Mouse (Mus musculus) right cerebral cortex, adult 18-20 months (tissue): ENCODE data around the gene Lrch1.

Source experiments
- DNase-seq: peaks from one replicate; pipeline ENCODE4 v3.0.0; 2022; ENCODE audit warnings: mixed read lengths

Gene Lrch1

DNA sequence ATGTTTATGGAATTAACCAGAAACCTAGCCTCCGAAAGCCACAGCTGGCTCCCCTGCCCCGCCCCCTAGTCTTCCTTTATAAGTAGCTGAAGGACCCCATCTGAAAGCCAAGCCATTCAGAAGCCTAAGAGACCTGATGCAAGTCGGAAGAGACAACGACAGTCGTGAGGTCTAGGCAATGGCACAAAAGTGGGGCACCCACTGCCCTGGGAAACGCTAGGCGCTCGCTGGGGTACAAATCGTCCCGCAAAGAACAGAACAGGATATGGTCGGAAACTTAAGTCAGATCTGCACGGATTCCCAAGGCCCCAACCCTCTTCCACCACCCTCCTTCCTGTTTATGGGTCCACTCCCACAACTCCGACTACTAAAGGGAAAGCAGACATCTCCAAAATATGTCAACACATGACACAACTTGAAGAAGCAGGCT lies 1.3 kb downstream of the Lrch1 start:
- no peak for DNase-seq

DNA sequence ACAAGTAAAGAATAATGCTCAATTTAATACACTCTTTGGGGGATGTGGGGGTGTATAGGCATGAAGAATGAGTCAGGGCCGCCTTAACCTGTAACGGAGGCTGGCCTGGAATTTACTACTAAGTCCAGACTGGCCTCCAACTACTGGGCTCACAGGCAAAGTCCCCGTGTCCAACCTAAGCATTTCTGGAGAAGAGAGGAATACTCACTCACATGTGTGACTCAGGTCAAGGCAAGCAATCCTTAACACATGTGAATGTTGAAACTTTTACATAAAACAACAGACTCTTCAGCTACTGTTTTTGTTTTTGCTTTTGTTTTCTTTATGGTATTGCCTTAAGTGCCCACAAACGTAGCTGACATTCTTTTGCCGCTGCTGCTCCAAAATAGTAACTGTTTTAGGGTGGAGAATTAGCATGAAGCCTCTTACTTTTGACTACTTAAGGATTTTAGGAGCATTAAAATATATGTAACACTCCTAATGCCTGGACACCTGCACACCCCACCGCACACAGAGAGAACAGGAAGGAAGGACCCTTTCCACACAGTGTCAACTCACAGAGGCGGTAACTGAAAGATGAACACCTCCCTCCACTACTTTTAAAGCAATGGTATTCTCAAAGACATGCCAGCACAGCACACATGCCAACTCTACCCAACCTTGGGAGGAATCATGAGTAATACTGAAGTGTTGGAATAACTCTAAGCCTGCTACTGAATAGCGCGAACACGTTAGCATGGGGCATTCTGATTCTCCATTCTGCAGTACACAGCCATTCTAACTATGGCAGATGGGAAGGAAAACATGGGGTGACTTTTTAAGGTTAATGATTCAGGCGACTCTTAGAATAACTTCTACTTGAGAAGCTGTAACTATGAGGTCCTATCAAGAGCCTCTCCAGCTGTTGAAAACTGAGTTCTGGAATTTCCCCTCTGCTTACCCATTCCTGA lies 2.1 kb downstream of the Lrch1 start:
- peak; percentile 14 for DNase-seq

DNA sequence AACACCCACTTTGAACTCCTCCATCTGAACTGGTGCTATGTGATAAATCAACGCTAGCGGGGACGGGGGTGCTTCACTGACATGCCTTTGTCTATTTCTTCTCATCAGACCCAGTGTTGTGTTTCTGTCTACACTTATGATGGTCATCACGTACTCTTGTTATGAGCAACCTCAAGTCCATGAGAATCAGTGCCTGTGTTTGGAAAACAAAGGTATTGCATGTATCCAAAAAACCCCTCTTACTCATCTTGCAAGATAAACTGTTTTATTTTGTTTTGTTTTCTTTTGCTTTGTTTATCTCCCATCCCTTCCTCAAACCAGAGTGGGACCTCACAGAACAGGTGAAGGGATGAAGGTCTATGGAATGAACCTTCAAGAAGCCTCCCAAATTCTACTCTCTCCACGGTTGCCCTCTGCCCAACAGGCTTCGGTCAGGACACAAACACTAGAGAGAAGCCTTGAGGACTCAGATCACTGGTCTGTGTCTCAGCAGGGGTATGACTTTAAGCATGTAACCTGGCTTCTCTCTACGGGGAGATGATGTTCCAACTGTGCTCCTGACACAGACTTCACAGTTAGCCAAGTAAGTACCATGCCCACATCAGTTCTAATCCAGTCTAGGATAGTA lies 3.4 kb downstream of the Lrch1 start:
- no peak for DNase-seq

DNA sequence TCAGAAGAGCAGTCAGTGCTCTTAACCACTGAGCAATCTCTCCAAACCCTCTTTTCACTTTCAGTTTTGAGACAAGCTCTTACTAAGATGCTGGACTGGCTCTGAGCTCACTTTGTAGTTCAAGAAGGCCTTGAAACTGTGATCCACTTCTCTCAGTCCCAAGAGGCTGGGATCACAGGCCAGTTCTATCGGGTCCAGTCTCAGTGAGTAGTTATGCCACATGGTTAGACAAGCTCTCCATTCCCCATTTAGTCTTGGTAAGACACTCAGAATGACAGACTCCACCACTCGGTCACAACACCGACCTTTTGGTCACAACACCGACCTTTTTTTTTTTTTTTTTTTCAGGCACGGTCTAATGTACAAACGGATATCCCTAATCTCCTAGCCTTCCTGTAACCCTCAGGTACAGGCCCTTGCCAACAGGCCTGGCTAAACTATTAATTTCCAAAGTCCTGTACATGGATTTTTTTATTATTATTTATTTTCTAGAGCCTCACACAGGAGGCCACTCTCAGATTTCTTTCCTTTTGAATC lies 4.0 kb downstream of the Lrch1 start:
- no peak for DNase-seq

DNA sequence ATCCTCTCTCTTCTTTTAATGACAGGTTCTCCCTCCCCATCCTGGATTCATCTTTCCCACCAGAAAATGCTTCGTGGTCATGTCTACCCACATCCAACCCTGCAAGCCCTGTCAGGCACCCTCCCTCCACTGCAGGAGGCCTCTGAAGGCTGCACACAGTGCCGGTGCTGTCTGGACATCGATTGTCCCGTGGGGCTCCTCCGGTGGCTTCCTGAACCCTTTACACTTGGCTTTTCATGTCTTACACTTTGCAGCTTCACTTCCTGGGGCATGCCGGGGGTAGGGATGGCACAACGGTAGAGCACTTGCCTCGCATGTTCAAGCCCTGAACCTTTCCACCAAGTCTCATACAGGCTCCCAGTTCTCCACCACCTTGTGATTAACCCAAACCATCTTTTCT lies 4.7 kb downstream of the Lrch1 start:
- no peak for DNase-seq

DNA sequence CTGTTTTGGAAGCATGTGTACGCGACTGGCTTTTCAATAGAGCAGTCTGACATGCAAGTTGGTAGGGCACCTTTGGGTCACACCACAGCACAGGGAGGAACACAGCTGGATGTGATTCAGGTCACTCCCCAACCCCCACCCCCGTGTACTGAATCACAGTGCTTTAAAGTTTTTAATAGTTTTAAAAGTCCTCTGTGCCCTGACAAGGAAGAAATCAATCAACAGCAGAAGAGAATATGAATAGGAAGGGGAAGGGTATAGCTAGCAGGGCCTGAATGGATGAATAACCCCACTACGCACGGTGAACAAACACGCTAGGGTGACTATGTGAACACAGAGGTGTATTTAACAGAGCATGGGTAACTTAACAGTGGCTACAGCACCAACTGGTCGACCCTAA lies 6.1 kb downstream of the Lrch1 start:
- DNase-seq = no peak

DNA sequence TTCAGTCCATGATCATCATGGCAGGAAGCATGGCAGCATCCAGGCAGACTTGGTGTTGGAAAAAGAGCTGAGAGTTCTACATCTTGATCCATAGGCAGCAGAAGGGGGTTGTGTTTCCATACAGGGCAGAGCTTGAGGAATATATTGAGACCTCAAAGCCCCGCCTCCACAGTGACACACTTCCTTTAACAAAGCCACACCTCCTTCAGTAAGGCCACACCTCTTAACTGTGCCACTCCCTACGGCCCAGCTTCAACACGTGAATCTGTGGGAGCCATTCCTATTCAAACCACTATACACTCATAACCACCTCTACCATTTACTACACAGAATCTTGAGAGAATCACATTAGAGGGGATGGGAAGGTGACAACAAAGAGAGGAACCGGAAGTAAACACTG lies 6.9 kb downstream of the Lrch1 start:
- no peak for DNase-seq

DNA sequence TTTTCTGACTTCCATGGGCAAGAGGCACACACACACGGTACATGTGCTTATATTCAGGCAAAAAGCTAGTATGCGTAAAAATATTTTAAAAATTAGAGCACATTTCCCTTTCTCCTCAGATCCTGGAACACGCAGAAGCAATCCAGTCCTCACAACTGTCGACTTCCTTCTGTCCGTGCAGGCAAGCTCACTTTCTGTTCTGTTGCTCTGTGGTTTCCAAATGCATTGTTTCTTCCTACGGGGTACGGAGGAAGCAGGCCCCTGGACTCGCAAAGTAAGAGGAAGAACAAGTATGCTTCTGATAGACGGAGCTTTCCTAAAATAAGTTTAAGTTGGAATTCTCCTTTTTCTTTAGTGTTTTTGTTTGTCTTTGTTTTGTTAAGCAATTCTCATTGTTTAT lies 8.3 kb downstream of the Lrch1 start:
- no peak for DNase-seq

DNA sequence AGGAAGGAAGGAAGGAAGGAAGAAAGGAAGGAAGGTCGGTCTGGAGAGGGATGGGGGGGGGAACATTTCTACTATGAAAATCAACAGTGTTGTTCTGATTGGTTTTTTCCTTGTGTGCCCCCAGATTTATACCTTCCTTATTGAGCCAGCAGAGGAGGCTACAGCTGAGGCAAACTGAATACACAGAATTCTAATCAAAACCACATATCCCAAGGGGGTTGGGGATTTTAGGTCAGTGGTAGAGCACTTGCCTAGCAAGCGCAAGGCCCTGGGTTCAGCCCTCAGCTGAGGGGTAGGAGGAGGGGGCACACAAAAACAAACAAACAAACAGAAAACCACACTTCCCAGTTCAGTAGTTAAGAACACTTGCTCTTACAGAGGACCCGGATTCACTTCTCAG lies 8.8 kb downstream of the Lrch1 start:
- no peak for DNase-seq

DNA sequence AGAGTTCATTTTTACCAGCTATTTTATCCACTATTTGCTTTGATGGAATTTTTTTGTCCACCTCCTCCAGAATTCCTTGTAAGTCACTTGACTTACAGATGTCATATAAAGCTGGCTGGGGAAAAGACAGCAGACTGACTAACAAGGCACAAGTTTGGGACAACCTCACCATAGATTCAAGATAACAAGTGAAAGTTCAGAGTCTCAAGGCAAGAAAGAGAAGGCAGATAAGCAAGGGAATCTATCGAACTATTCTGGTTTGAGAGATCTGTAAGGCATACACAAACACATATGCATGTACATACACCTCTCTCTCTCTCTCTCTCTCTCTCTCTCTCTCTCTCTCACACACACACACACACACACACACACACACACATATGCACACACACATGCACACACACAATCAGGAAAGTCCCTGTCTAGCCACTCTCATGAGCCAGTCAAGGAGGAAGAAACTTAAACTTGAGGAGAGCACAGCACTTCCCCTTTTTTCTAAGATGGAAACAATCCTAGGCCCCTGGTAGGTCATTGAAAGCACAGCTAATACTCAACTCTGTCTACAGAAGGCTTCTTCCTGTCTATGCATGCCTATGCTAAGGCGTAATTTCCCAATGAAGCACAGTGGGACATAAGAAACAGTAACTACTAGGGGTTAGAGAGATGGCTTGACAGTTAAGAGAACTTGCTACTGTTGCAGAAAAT lies 11.0 kb downstream of the Lrch1 start:
- DNase-seq = no peak

DNA sequence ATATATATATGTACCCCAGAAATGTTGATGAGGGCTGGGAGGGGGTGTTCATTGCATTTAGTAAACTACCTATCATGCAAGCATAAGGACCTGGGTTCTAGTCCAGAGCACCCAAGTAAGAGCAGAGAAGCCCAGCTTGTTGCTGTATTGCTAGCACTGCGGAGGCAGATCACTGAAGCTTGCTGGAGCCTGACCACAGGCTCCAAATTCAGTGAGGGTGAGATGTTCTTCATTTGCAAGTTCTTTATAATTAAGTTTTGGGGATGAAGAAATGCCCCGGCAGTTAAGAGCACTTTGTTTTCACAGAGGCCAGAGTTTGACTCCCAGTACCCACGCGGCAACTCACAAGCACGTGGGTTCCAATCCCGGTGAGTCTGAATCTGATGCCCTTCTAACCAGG lies 12.6 kb downstream of the Lrch1 start:
- DNase-seq = no peak

DNA sequence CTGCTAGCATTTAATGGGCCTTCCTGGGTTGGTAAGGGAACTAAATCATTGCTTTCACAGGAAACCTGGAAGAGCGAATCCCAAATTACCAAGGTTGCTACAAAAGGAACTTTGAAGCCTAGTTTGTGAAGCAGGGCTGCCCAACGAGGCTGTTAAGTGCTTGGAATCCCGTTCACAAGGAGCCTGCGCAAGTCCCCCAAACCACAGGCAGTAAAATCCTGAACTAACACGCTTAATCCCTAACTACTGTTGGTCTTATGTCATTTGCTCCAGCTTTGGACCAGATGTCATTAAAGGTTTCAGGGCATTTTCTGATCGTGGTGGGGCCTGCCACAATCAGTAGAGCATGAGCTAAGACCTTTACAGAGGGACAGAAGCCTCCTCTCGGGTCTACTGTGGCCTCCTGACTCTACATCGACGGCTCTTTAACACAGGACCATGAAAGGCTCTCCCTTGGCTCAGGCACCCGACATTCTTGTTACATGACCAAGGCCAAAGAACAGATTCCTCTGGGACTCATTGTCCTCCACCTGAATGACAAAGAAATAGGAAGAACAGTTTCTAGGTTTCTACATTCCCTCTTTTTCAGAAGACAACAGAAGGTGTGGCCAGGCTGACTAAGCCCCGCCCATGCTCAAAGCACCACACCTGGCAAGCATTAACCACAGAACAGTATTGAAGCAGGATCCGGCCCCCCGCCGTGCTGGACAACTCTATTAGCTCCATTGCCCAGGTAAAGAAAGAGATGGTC lies 13.5 kb downstream of the Lrch1 start:
- no peak for DNase-seq

DNA sequence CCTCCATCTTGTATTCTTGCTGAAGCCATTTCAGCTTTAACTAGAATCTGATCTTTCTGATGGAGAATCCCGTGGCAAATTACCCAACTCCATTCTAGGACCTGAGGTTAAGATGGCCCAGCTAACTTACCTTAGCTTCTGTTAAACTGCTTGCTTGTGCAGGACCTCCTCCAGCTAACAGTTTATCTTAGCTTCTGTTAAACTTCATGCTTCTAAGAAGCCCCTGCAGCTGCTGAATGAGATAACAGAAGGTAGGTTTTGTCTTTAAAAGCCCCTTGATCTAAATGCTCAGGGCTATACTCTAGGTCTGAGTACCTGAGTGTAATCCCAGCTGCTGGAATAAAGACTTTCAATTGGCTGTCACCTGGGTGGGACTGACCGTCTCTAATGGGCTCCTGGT lies 17.9 kb downstream of the Lrch1 start:
- no peak for DNase-seq

DNA sequence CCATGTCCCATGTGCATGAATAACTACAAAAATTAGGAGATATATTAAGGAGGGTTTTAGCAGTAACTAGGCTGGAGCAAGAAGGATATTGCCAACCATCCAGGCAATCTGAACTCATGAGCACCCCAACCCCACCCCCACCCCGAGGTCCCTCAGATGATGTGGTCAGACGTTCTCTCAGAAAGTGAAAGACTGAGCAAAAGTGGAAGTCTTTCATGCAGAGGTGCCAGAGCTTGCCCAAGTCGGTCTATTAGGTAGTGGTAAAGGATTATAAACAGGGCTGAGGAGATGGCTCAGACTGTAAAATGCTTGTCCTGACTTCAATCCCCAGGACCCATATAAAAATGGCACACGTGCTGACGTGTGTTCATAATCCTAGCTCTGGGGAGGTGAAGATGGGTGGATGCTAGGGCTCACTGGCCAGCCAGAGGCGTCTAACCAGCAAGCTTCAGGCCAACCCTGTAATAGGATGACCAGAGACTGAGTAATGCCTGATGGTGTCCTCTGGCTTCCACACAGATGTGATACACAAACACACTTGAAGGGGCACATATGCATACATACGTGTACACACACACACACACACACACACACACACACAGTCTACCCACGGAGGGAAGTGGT lies 18.8 kb downstream of the Lrch1 start:
- no peak for DNase-seq

DNA sequence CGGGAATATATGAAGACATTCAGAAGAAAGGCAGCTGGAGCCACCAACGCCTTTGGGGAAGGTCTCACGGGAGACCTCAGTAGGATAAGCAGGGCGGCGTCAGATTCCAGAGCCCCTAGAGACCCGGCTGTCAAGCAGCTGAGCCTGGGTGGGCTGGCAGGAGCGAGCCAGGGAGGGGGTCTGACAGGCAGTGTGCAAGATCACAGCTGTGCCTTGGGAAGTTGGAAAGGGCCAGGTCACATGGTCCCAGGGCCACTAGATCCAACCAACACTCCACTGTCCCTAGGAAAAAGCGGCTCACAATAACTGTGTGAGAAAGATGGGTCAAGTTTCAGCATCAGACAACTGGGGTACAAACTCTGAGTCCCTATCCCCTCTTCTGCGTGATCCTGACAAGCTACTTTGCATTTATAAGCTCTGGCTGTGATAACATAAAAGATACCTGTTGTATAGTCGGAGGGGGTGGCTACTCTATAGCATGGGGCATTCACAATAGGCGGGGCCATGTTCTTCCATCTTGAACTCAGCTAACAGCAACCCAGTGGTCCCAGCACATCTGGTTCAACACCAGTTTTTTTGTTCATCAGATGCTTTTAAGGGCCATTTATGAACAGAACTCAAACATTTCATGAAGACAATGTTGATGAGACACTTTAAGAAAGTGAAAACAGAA lies 20.6 kb downstream of the Lrch1 start:
- DNase-seq = no peak

DNA sequence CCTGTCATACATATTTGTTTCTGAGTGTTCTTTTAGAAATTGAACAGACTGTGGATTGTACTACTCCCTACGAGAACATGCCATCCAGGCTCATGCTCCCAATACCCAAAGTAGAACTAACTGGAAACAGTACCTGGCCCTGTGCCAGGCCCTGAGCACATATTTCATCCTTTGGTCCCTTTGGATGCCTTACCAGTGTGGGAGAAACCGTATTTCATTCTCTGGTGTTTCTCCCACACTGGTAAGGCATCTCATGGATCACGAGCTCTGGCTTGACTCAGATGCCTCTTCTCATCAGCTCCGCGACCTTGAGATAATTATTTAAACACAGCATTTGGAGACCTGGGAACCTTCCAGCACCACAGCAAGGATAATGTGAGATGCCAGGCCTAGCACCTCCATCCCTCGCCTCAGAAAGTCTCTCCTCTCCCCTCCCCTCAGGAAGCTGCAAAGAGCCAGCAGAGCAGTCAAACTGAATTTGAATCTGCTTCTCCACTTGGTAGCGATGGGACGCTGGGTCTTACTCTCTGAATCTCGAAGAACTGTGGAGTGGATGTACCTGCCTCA lies 21.6 kb downstream of the Lrch1 start:
- DNase-seq = no peak

DNA sequence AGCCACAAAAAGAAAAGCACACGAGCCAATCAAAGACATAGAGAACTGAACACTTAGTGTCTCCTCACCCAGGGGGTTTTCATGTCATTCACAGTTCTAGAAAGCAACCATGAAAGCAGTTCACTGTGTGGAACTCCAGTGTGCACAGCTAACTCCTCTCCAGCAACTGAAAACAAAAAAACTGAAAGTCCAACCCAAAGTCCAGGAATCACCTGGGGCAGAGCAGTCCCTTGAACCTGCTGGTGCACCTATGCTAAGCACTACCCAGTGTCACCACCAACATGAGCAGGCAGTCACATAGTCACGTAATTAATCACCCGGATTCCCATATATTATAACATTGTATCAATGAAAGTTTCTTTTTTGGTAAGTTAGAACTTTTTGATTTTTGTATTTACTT lies 23.2 kb downstream of the Lrch1 start:
- DNase-seq = no peak

DNA sequence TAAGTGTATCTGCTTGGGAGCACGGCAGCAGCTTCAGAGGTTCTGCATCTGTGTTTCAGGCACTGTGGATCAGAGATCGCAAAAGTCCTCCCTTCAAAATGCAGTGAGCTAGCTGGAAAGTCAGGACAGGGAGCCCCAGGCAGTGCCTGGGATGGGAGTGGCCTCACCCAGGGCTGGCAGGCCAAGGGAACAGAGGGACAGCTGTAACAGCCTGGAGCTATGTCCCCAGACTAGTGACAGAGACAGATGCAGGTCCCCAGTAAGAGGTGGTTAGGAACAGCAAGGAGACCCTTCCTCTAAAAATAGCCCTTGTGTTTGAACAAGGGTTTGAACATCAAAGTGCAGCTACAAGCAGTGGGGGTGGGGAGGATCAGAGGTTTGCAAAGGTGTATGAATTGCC lies 23.6 kb downstream of the Lrch1 start:
- no peak for DNase-seq

DNA sequence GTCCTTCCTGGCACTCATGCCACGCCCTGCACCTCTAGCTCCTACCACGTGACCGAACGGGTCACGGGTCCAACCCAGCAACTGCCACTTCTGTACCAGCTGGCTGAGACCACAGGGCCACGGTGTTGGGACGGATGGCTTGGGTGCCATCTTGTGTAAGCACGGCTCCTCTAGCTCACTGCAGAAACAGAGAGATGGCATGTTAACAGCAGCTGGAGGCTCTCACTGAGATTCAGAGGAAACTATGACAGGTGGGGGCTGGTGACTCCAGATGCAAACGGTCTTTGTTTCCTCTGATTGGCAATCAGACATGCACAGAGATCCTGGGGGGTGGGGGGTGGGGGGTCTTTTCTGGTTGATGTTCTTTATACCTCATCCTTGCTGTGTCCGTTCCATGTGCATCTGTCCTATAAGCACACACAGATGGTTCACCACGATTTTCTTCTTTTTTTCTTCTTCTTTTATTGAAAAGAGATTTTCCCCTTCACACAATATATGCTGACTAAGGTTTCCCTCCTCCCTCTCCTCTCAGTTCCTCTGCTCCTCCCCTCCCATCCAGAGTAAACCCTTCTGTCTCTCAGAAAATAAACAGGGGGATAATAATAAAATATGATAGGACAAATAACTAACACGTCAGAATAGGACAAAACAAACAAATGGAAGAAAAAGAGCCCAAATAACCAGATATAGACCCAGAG lies 25.5 kb downstream of the Lrch1 start:
- DNase-seq = no peak

DNA sequence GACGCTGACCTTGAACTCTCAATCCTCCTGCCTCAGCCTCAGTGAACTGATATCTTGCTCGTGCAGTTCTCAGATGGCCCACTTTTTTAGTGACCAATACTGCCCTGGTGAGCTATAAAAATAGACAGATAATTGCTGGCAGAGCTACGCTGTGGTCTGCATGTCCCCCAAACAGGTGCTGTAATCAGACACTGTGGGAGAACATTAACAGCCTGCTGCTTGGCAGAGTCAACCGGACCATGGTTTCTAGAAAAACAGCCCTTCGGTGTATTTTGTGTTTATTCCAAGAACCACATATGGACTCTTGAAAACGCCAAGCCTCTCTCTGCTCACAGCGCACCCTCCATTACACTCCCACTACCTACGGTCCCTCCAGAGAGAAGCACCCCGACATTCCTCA lies 26.2 kb downstream of the Lrch1 start:
- DNase-seq = no peak

DNA sequence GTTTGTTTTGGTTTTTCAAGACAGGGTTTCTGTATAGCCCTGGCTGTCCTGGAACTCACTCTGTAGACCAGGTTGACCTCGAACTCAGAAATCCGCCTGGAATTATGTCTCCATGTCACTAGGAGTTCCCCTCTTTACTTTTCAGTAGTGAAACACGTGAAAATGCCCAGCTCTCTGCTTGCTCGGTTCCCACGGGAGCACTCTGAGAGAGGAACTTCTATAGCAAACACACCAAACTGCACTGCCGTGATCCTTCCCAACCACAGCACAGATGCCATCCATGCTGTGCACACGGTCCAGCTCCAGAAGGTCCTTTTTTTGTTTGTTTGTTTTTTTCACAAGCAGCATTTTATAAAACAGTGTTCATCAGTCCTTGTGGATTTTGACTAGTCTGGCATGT lies 28.5 kb downstream of the Lrch1 start:
- DNase-seq = no peak
